Mouse (Mus musculus) spleen, embryonic (tissue): ENCODE results near the gene Kntc1.
"Not testable (repeated sequence)": the region's sequence is repeated elsewhere in the genome, so short reads cannot be mapped to it uniquely, and the experiment has no call there.

Source experiments
- CTCF ChIA-PET: fragments of 350-600 bp; sonication (Branson Sonifier 250); formaldehyde crosslinking; loops from one replicate; lab custom pipeline; 2022; lab: Charles Lee

Gene Kntc1

GRCm38 (mm10) chr5:123749065-123750064, at the start of gene Kntc1, which contains the start of gene Rsrc2:
Gene Kntc1, plus strand, starts transcription at chr5:123749716.
Gene Rsrc2, minus strand, starts transcription at chr5:123749414.
- CTCF ChIA-PET = interaction anchor here (0.6 to 0.8 kb wide), 3 partner anchors 18 to 735 kb away, joined by 3 to 6 read pairs (median 4); no protein-coding TSS in a partner anchor

DNA sequence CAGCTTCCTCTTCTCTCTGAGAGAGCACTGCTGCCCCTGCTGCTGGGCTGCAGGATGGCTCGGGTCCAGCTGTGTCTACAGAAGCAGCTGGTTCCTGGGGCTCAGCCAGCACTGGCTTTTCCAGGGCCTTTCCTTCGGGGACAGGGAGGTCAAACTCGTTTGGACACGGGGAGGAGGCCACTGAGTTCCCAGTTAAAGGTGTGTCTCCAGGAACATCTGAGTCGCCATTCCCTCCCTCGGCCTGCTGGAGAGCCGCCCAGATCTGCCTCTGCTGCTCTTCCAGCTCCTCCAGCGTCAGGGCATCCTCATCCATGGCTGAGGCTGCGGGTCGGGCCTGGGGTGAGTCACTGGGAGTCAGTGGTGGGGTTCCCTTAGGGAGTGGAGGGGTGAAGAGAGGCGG, 48.9 kb upstream of the Kntc1 start:
- CTCF ChIA-PET = no interaction called here

GRCm38 (mm10) chr5:123708598-123708997, 40.9 kb upstream of the Kntc1 start:
- CTCF ChIA-PET = no interaction called here

DNA sequence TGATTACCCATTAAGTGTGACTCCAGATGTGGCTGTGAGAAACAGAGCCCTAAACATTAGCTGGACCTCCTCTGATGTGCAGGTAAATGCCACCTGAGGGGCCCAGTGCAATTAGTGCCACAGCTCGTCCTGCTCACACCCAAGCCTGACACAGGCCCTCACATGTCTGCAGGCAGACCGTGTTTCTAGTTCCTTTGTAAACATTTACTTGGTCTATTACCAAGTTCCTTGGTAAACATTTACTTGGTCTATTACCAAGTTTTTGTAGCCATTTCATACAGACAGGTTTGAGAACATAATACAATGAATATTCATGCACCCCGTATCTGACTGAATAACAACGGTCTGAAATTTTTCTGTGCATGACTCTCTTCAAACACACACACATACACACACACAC, 39.9 kb upstream of the Kntc1 start:
- CTCF ChIA-PET = no interaction called here

- CTCF ChIA-PET = no interaction called here
Observed at GRCm38 (mm10) chr5:123713782-123714181, 35.7 kb upstream of the Kntc1 start.

- CTCF ChIA-PET = no interaction called here
Observed at GRCm38 (mm10) chr5:123714622-123715021, 34.9 kb upstream of the Kntc1 start.

DNA sequence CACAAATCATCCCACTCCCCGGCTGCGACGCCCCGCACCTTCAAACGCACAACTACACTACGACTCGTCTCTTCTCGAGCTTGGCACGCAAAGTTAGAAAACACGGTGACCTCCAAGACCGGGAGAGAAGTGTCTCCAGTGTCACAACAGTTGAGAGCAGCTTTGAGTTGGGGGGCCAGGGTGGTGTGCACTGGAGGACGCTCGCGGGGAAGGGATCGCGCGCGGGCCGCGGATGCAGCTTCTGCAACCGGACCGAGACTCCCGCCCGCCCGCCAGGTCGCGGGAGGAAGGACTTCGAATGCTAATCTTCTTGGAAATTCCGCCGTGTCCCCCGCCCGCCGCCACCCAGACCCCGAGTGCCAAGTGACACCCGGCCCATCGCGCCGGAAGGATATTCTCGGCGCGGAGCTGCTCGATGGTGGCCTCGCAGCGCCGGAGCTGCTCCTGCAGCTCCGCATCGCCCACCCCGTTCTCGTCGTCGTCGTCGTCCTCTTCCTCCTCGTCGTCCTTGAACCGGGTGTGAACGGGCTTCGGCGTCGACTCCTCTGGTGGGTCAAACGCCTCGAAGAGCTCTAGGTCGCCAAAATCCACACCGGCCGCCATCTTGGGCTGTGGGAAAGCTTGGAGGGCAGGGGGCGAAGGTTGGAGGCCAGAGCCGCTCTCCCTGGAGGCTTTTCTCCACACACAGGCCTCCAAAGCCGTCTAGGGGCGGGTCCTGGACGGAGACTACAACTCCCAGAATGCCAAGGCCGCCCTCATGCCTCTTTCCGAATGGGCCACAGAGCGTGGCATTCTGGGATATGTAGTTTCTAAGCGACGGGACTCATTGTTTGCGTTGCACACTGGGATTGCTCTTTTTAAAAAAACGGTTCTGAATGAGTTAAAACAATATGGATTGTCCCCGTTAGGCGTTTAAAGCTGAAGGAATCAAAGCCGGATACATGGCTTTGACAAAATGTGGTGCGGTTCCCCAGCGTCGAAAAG, 28.9 kb upstream of the Kntc1 start, which contains the start of gene Zcchc8:
Gene Zcchc8 (minus strand): TSS at position 773 of the 984 bp plus-strand sequence.
- CTCF ChIA-PET = interaction anchor here (0.6 kb wide), 1 partner anchor 283 kb away, joined by 4 read pairs; no protein-coding TSS in a partner anchor

- CTCF ChIA-PET = not testable (repeated sequence)
Observed at GRCm38 (mm10) chr5:123723816-123724215, 25.7 kb upstream of the Kntc1 start.

DNA sequence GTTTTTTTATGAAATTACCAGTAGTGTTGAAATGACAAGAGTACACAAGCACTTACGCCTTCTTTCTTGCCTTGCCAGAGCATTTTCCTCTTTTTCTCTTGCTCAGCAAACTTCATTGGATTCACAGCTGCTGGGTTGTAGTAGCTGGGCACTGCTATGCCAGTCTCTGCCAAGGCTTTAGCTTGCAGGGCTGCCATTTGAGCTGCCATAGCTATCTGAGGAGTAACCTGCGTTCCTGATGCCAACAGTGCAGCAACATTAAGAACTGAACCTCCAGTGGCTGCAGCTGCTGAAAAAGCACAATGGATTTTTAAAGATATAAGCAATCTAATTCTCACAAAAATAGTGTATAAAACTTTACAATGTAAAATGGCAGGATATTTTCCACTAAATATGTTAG, 18.5 kb upstream of the Kntc1 start:
- CTCF ChIA-PET = no interaction called here

GRCm38 (mm10) chr5:123744358-123744757, 5.2 kb upstream of the Kntc1 start:
- CTCF ChIA-PET = no interaction called here

- CTCF ChIA-PET = no interaction called here
Observed at GRCm38 (mm10) chr5:123746253-123746652, 3.3 kb upstream of the Kntc1 start.

- CTCF ChIA-PET = interaction anchor here (0.7 to 0.9 kb wide), 2 partner anchors 40 to 176 kb away, joined by 3 to 4 read pairs; no protein-coding TSS in a partner anchor
Observed at GRCm38 (mm10) chr5:123747604-123748003, 1.9 kb upstream of the Kntc1 start.

GRCm38 (mm10) chr5:123748339-123749064, 1.0 kb upstream of the Kntc1 start:
- CTCF ChIA-PET = interaction anchor here (0.6 to 0.9 kb wide), 4 partner anchors 17 to 736 kb away, joined by 3 to 6 read pairs (median 4); no protein-coding TSS in a partner anchor

DNA sequence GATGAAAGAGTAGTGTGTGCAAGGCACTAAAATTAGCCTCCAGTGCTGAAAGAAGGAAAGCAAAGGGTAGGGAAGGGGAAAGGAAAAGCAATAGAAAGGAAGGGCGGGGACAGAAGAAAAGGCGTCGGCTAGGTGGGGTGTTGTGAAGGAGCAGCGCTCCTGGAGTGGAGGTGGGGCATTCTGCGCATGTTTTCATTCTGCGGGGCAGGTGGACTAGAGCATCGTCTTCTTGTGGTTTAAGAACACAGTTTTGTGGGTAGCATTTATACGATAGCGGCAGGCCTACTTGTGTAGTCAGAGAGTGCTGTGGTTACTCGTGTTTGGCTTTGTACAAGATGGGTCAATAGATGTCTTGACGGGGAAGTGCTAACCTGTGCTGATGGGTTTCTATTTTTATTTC, 16.0 kb downstream of the Kntc1 start:
- CTCF ChIA-PET = no interaction called here

- CTCF ChIA-PET = not testable (repeated sequence)
Observed at GRCm38 (mm10) chr5:123766455-123766854, 16.9 kb downstream of the Kntc1 start.

GRCm38 (mm10) chr5:123773441-123773840, 23.9 kb downstream of the Kntc1 start:
- CTCF ChIA-PET = no interaction called here

- CTCF ChIA-PET = no interaction called here
Observed at GRCm38 (mm10) chr5:123780716-123781115, 31.2 kb downstream of the Kntc1 start.

DNA sequence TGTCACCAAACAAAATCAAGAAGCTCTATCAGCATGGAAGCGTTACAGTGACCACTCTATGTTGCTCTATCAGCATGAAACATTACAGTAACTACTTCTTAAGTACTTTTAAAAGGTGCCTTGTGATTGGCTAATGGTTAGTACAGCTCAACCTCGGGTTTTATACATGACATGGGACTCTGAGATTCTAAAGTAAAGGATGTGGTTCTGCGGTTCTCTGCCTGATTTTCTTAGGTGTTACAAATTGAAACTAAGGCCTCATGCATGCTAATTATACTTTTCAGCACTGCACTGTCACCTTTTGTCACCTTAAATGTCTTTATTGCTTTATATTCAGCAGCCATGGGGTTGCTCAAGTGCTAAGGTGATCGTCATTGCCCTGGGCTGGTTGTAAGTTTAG, 32.3 kb downstream of the Kntc1 start:
- CTCF ChIA-PET = no interaction called here

DNA sequence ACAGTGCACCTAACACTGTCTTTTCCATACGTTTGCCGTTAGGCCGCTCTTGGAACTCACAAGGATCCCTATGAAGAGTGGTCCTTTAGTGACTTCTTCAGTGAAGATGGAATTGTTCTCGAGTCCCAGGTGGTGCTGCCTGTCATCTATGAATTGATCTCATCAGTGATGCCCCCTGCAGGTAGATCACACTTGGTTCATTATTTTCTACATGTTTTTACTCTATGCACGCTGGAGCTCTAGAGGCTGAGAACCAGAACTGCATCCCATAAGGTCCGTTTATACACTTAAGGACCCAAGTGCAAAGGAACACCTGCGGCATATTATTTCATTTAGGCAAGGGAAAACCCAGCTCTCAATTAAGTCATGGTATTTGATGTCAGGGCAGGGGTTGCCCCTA, 39.5 kb downstream of the Kntc1 start:
- CTCF ChIA-PET = no interaction called here

DNA sequence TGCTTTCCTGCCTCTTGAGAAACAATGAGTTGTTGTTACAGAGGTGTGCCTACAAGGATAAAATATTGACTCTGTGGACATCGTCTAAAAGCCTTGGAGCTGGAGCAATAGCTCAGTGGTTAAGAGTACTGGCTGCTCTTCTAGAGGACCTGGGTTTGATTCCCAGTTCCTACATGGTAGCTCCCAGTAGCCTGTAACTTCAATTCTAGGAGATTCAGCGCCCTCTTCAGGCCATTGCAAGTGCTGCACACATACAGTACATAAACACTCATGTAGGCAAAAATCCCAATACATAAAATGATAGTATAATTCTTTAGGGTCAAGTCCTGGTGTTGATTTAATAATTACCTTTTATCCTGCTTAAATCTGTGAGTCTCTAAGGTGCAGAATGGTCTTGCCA, 43.6 kb downstream of the Kntc1 start:
- CTCF ChIA-PET = no interaction called here

DNA sequence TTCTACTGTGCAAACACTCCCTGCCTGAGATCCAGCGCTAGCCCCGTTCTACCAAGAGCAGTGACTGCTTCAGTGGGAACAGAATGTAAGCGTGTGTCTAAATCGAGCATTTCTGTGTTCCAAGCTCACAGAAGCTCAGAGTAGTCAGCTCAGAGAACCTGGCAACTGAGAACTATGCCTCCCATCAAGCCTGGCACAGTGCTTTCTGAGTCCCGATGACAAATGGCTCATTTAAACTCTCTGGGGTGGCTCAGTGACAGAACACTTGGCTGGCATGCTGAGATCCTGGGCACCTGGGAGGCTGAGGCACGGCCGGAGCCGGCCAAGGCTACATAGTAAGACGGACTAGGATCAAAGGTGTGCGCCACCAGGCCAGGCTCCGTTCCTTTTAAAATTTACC, 56.8 kb downstream of the Kntc1 start:
- CTCF ChIA-PET = no interaction called here
